Mouse (Mus musculus) embryonic facial prominence, embryonic 11.5 days (tissue): ENCODE data around the gene Adamts16. TPM values are rescaled to one million over a fixed set of nuclear protein-coding genes. Genes with fewer than 3 reads are reported as not detected.

Experiments used
- ATAC-seq: fragments of 200-750 bp; cut with Nextera tagmentation; replicated peaks from 2 replicates; pipeline ENCODE4 v1.8.0; 2017; ENCODE audit warnings: low read depth; ENCODE audit not compliant: insufficient number of reproducible peaks, low FRiP score, low TSS enrichment
- DNase-seq: peaks from one replicate; pipeline ENCODE4 v3.0.0-alpha.2; 2015; ENCODE audit warnings: low spot score
- H3K27ac ChIP-seq: fragments of 300-500 bp; sonication (generic); replicated peaks from 2 replicates; pipeline ENCODE4 v1.5.1; 2014; ENCODE audit warnings: mild to moderate bottlenecking, low read depth, low read length, control low read depth
- H3K27me3 ChIP-seq: fragments of 300-500 bp; sonication (generic); 2 replicates; pipeline ENCODE4 v1.6.1; 2014; ENCODE audit warnings: mild to moderate bottlenecking, low read length, moderate library complexity, mixed read lengths; ENCODE audit not compliant: control insufficient read depth, insufficient read depth
- H3K36me3 ChIP-seq: fragments of 300-500 bp; sonication (generic); replicated peaks from 2 replicates; pipeline ENCODE4 v1.6.1; 2014; ENCODE audit warnings: low read depth, mild to moderate bottlenecking, low read length, moderate library complexity, mixed read lengths; ENCODE audit not compliant: control insufficient read depth, insufficient read depth
- H3K4me1 ChIP-seq: fragments of 300-500 bp; sonication (generic); 2 replicates; pipeline ENCODE4 v1.6.1; 2014; ENCODE audit warnings: low read length, mixed read lengths; ENCODE audit not compliant: control insufficient read depth, insufficient read depth
- H3K4me2 ChIP-seq: fragments of 300-500 bp; sonication (generic); 2 replicates; pipeline ENCODE4 v1.6.1; 2014; ENCODE audit warnings: low read depth, mild to moderate bottlenecking, control low read depth, low read length, moderate library complexity
- H3K4me3 ChIP-seq: fragments of 300-500 bp; sonication (generic); 2 replicates; pipeline ENCODE4 v1.5.1; 2014; ENCODE audit warnings: low read depth, low read length, control low read depth
- H3K9ac ChIP-seq: fragments of 300-500 bp; sonication (generic); replicated peaks from 2 replicates; pipeline ENCODE4 v1.6.1; 2014; ENCODE audit warnings: mild to moderate bottlenecking, control low read depth, low read length
- H3K9me3 ChIP-seq: fragments of 300-500 bp; sonication (generic); replicated peaks from 2 replicates; pipeline ENCODE4 v1.6.1; 2016; ENCODE audit warnings: mild to moderate bottlenecking, low read length, inconsistent platforms, mixed read lengths; ENCODE audit not compliant: control insufficient read depth
- WGBS: fragments of 180-500 bp; shearing (Covaris S2); extraction: QIAGEN DNeasy Blood & Tissue Kit; methylation state at CpG from one replicate; pipeline ENCODE4 v1.1.7; 2014; 5-methylcytosine and 5-hydroxymethylcytosine counted together
- polyA plus RNA-seq: library from polyadenylated mRNA; unstranded; fragments of >200 nt; fragmentation: Nextera tagmentation; extraction: Ambion mirVana; gene quantifications from 2 replicates; pipeline ENCODE4 v1.2.1, GENCODE M21; 2014

Gene Adamts16
- polyA plus RNA-seq, 1 experiment from 2014 or later, result 0.53 TPM

GRCm38 (mm10) chr13:70724108-70724622 is 117.4 kb downstream of the Adamts16 start:
- WGBS, result 62% methylated on average over 2 of the region's 2 CpGs
- DNase-seq (no peak), ATAC-seq (no peak)
- Histone ChIP-seq H3K4me3 (no peak overlapping the region), H3K4me2 (no peak overlapping the region), H3K27ac (no peak overlapping the region), H3K9me3 (no peaks in the 10 kb centered on the region), H3K4me1 (no peaks in the 10 kb centered on the region), H3K27me3 (no peaks in the 10 kb centered on the region), H3K36me3 (no peaks in the 10 kb centered on the region), H3K9ac (no peak overlapping the region)

- DNase-seq (no peak), ATAC-seq (no peak)
- H3K36me3 ChIP-seq, result no peaks in the 10 kb centered on the region
- no peaks in the 10 kb centered on the region for H3K4me1 ChIP-seq
- no peaks in the 10 kb centered on the region for H3K27me3 ChIP-seq
- no peaks in the 10 kb centered on the region for H3K9me3 ChIP-seq
- H3K9ac ChIP-seq, result no peak overlapping the region
- 71% methylated on average over 1 of the region's 1 CpGs for WGBS
- H3K4me3 ChIP-seq, result no peak overlapping the region
- no peak overlapping the region for H3K27ac ChIP-seq
- no peak overlapping the region for H3K4me2 ChIP-seq
Observed at GRCm38 (mm10) chr13:70719994-70720393, 121.6 kb downstream of the Adamts16 start.

GRCm38 (mm10) chr13:70718814-70719213 is 122.8 kb downstream of the Adamts16 start:
- H3K27me3 ChIP-seq, result no peaks in the 10 kb centered on the region
- H3K9me3 ChIP-seq, result no peaks in the 10 kb centered on the region
- H3K27ac ChIP-seq, result no peak overlapping the region
- no peaks in the 10 kb centered on the region for H3K4me1 ChIP-seq
- H3K36me3 ChIP-seq, result no peaks in the 10 kb centered on the region
- no peak overlapping the region for H3K4me2 ChIP-seq
- no peak for DNase-seq
- ATAC-seq, result no peak
- WGBS, result 81% methylated on average over 2 of the region's 2 CpGs
- no peak overlapping the region for H3K4me3 ChIP-seq
- H3K9ac ChIP-seq, result no peak overlapping the region

GRCm38 (mm10) chr13:70716022-70716421 is 125.6 kb downstream of the Adamts16 start:
- no peak for ATAC-seq
- 75% methylated on average over 5 of the region's 5 CpGs for WGBS

GRCm38 (mm10) chr13:70714081-70714775 is 127.4 kb downstream of the Adamts16 start:
- Histone ChIP-seq H3K4me2 (no peak overlapping the region), H3K36me3 (no peaks in the 10 kb centered on the region), H3K9me3 (no peaks in the 10 kb centered on the region), H3K27me3 (no peaks in the 10 kb centered on the region), H3K9ac (no peak overlapping the region), H3K4me1 (no peaks in the 10 kb centered on the region), H3K4me3 (no peak overlapping the region), H3K27ac (no peak overlapping the region)
- DNase-seq (no peak), ATAC-seq (0 out of 2 replicates have a peak, but pooled peaks have one; percentile 39)
- 79% methylated on average over 7 of the region's 7 CpGs for WGBS

More at GRCm38 (mm10) chr13:70716022-70716421, 125.6 kb downstream of the Adamts16 start:
- Histone ChIP-seq H3K27me3 (no peaks in the 10 kb centered on the region), H3K4me3 (no peak overlapping the region), H3K4me2 (no peak overlapping the region), H3K27ac (no peak overlapping the region), H3K9ac (no peak overlapping the region), H3K36me3 (no peaks in the 10 kb centered on the region), H3K9me3 (no peaks in the 10 kb centered on the region), H3K4me1 (no peaks in the 10 kb centered on the region)
- no peak for DNase-seq

GRCm38 (mm10) chr13:70713331-70713730 is 128.3 kb downstream of the Adamts16 start:
- H3K27ac ChIP-seq, result no peak overlapping the region
- no peak for ATAC-seq
- H3K4me2 ChIP-seq, result no peak overlapping the region
- no peaks in the 10 kb centered on the region for H3K9me3 ChIP-seq
- no peak for DNase-seq
- no peaks in the 10 kb centered on the region for H3K36me3 ChIP-seq
- H3K27me3 ChIP-seq, result no peaks in the 10 kb centered on the region
- H3K9ac ChIP-seq, result no peak overlapping the region
- no peak overlapping the region for H3K4me3 ChIP-seq
- 61% methylated on average over 5 of the region's 5 CpGs for WGBS
- H3K4me1 ChIP-seq, result no peaks in the 10 kb centered on the region

GRCm38 (mm10) chr13:70707158-70707854 is 134.3 kb downstream of the Adamts16 start:
- WGBS, result 89% methylated on average over 5 of the region's 5 CpGs
- Histone ChIP-seq H3K4me3 (no peak overlapping the region), H3K4me2 (no peak overlapping the region), H3K27me3 (no peaks in the 10 kb centered on the region), H3K27ac (no peak overlapping the region), H3K9ac (no peak overlapping the region), H3K4me1 (no peaks in the 10 kb centered on the region), H3K36me3 (no peaks in the 10 kb centered on the region), H3K9me3 (no peaks in the 10 kb centered on the region)
- DNase-seq (no peak), ATAC-seq (no peak)

GRCm38 (mm10) chr13:70702904-70703303 is 138.7 kb downstream of the Adamts16 start:
- Histone ChIP-seq H3K9me3 (no peaks in the 10 kb centered on the region), H3K27ac (no peak overlapping the region), H3K36me3 (no peaks in the 10 kb centered on the region), H3K27me3 (no peaks in the 10 kb centered on the region), H3K4me2 (no peak overlapping the region), H3K4me3 (no peak overlapping the region), H3K9ac (no peak overlapping the region), H3K4me1 (no peaks in the 10 kb centered on the region)
- ATAC-seq, result no peak
- DNase-seq, result no peak
- 69% methylated on average over 4 of the region's 4 CpGs for WGBS
